Mouse (Mus musculus): ENCODE measurements around the gene Jmjd1c.

The Jmjd1c gene

DNA sequence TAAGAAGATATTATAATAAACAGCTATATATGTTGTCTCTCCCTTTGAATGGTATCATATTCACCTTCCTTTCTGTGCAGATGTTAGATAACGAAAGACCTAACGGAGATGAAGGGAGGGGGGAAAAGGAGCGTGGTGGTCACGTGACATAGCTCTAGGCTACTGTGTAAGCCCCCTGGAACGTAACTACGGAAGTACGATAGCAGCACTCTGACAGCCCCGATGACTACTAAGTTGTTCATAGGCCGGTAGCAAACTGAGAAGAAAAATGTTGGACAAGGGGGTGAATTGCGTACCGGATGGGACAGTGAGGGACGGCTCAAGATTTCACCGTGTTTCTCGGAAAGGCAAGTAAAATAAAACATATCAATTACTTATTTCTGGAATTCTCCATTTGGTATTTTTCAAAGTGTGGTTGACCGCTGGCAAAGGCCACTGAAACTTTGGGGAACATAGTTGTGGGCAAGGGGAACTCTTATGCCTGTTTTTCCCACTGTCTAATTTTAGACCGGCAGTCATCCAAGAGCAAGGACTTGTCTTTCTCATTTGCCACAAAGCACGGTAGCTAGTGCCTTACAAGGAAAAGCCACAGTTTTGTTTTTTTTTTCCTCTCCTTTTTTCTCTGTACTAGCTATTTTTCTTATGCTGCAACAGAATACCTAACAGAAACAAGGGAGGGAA, 201.4 kb downstream of the Jmjd1c start:
- peak; percentile 97 for DNase-seq (ENCODE audit: extremely low read depth, low read depth)

GRCm38 (mm10) chr10:67298856-67299255, 202.9 kb downstream of the Jmjd1c start:
- DNase-seq (ENCODE audit: extremely low read depth, low read depth) = no peak

- DNase-seq (ENCODE audit: extremely low read depth, low read depth) = no peak
Measured at GRCm38 (mm10) chr10:67299285-67299684, 203.4 kb downstream of the Jmjd1c start.

- no peak for DNase-seq (ENCODE audit: extremely low read depth, low read depth)
Measured at GRCm38 (mm10) chr10:67301046-67301445, 205.1 kb downstream of the Jmjd1c start.

GRCm38 (mm10) chr10:67302340-67302739, 206.4 kb downstream of the Jmjd1c start:
- DNase-seq (ENCODE audit: extremely low read depth, low read depth) = no peak

Measured in MEL-GATA-1-ER (cell line).